Mouse (Mus musculus) T-helper 1 cell (primary cell): ENCODE measurements at regions not wholly inside any gene's neighbourhood (a gene's known extent, or its start where the extent isn't known, plus 50 kb on each side); places are given as distances from the start of the nearest gene placed in this dataset.

Experiments used
- in situ Hi-C: fragments of 300-600 bp; cut with MboI, MseI; formaldehyde crosslinking; loops from one replicate; pipeline ENCODE4 v1.15.1; 2025; ENCODE audit warnings: high pct_unique_total_duplicates

DNA sequence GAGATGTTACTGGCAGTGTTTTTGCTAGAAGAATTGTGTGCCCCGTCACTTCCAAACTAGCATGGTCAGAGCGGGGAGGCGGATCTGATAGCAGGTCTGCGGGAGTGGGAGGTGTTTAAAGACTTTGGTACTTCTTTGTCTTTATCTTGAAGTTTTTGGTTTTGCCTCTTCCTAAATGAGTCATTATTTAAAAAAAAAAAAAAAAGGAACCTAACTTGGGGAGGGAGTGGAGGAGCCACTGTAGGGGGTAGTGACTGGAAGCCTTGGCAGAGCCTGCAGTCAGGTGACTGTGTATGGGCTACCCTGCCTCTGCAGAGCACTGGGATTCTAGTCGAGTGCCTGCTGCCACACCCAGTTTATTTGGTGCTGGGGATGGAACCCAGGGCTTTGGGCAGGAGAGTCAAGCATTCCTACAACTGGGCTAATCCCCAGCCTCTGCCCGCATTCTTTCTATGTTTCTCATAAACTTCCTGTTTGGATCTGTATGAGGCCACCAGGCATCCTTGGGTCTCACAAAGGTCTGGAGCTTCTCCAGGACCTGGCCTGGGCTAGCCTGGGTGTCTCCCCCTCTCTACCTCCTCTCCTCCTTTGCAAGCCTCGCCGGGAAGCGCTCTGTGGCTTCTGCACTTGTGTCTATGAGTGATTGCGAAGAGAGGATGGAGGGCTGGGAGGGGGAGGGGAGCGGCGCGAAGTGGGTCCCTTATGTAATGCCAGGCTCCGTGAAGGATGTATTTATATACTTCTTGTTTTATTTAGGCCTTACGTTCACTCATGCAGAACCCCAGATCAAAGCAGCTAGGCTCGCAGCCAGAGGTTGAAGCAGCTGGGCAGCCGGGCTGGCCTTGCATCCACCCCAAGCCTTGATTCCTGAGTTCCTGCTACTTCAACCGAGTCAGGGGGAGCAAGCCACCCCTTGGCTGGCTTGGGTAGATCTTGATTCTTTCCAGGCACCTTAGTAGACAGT, 143.1 kb upstream of the Mrps10 start:
- in situ Hi-C loops: no loop called here

DNA sequence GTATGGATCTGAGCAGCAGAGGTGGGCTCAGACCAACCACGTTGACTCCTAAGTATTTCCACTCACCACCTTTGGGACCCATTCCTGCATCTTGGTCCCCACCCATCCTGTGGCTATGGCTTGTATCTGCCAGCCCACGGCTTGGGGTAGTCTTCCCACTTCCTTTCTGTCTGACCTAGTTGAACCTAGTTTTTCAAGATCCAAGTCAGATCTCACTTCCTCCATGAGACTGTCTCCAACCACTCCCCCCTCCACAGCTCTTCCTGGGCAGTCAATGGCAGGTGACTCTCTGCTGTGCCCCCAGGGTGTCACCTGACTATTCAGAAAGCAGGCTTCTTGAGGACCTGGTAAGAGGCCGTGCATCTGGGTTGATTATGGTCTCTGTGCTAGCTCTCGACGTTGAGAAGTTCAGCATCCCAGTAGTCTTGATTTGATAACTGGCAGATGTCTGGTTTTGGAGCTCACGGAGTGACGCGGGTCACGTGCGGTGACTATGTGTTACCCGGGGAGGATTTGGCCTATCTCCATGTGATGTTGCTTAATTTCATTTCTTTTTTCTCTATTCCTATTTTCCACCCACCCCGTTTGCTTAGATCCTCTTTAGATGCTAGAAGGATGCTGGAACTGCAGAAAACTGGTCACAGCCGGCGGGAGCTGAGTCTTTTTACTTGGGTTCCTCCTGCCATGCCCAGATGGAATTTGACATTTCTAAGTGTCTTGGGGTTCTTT, 147.5 kb upstream of the Mrps10 start:
- in situ Hi-C loops: no loop called here

DNA sequence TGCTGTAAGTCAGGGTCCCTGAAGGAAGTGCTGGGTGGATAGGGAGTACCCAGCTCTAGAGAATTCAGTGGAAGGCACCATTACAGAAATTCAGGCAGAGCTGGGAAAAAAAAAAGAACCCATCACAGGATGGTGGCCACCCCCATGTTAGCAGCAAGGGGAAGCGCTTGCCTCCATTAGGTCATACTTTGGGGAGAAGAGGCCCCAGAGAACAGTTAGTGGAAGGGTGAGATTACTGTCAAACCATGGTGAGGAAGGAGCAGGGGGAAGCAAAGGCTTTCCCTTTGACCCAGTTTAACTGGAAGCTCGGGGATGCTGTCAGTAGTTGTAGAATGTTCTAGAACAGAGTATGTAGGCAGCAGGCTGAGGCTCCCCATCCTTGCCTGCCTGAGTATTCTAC, 148.8 kb upstream of the Mrps10 start:
- in situ Hi-C loops: no loop called here

DNA sequence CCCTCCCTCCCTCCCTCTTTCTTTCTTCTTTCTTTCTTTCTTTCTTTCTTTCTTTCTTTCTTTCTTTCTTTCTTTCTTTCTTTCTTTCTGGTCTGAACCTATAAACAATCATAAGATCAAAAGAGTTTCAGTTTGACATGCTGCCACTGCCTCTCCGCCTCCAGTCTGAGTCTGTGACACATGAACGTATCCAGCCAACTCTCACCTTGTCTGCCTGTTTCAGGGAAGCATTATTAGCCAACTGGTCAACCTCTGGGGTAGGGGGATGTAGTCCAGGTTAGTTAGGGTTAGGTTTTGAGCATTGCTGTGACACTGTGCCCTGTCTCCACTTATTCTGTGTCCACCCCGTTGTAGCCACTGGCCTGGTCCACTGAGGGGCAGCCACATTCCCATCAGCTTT, 152.2 kb upstream of the Mrps10 start:
- in situ Hi-C loops: no loop called here

DNA sequence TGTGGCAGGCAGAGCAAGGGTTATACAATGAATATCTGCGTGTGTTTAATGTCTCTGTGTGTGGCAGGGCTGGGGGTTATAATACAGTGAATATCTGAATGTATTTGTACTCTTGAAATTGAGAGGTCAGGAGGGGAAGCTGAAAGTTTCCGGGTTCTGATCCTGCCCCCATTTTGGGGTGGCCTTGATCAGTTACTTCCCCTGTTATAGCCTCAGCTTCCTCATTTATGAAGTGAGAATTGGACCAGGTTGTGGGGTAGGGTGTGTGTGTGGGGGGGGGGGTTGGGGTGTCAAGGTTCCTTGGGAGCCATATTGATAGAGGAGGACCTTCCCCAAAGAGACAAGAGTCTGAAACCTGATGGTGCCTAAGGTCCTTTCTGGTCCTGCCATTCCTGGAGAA, 152.8 kb upstream of the Mrps10 start:
- in situ Hi-C loops: no loop called here

DNA sequence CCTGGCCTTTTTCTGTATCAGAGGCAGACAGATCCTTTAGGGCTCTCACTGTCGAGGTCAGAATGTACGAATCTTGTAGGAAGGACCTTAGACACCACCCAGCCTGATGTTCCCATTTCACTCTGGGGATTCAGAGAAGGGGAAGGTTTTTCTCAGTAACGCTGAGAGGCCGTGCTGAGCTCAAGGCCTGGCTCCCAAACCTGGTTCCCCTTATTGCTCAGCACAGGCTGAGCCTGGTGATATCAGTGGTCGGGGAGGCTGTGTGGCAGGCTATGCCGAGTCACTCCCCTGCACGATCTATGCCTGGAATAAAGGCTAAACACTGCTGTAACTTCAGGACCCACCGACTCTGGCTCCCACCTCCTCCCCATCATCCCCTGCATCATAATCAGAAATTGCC, 154.6 kb upstream of the Mrps10 start:
- in situ Hi-C loops: no loop called here

DNA sequence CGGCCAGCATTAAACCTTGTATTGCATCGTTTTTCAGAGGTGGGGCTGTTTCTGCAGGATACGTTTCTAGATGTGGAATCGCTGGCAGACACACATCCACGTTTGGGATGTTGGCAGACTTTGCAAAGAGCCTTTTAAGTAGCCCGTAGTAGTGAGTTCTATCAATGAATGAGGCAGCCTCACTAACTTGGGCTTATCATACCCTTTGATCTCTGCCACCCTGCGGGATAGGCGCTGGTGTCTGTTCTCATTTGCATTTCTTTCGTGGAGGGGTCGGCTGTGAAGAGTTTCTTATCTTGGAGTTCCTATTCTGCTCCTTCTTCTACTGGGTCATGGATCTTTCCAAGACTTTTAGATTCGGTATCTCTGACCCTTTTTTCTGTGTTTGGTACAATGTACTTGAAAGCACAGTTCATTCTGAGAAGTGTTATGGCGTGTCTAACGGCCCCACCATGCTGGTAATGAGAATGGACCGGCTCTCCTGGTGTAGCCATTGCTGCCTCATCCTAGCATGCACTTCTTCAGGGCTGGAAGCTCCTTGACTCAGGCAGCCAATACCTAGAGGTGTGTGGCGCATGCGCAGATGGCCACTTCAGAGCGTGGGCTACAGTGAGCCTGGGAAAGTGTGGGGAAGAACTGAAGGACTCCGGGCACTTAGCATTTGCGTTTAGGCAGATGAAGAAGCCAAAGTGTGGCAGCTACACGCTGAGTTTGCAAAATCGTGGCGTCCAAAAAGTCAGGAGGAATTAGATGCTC, 158.1 kb upstream of the Mrps10 start:
- in situ Hi-C loops: no loop called here

DNA sequence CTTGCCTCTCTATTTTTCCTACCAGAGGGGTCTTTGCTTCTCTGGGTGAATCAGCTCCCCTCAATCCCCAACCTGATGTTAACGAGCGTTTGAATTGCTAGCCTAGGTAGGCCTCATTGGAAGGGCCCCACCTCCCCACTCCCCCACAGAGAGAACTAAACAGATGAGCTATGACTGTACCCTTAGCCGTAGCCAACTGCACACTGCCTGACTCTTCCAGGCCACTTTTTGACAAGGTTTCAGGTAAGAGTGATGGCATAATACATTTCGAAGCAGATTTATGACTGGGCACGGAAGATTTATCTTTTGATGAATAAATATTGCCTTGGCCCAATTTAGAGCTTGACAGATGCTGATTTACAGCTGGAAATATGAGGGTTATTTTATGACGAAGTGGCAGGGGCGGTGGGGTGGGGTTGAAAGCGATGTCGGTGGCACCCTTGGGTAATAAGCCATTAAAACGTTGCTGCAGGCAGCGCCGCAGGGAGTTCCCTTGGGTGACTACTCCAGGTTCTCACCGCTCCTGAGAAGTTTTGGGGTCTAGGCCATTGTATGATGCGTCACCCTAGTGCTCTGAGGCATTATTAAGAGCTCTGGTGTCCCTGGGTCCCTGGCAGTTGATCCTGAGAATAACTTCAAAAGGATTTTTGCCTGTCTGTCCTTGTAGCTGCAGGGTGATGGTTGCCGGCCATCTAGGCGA, 159.7 kb upstream of the Mrps10 start:
- in situ Hi-C loops: no loop called here

DNA sequence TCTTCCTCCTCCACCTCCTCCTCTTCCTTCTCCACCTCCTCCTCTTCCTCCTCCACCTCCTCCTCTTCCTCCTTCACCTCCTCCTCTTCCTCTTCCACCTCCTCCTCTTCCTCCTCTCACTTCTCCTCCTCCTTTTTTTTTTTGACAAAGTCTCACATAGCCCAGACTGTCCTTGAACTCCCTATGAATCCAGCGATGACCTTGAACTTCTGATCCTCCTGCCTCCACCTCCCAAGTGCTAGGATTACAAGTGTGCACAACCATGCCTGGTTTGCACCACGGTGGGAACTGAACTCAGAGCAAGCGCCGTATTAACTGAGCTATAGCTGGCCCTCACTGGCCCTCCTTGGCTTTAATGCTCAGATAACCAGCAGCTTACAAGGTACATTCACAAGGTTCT, 161.2 kb upstream of the Mrps10 start:
- in situ Hi-C loops: no loop called here

DNA sequence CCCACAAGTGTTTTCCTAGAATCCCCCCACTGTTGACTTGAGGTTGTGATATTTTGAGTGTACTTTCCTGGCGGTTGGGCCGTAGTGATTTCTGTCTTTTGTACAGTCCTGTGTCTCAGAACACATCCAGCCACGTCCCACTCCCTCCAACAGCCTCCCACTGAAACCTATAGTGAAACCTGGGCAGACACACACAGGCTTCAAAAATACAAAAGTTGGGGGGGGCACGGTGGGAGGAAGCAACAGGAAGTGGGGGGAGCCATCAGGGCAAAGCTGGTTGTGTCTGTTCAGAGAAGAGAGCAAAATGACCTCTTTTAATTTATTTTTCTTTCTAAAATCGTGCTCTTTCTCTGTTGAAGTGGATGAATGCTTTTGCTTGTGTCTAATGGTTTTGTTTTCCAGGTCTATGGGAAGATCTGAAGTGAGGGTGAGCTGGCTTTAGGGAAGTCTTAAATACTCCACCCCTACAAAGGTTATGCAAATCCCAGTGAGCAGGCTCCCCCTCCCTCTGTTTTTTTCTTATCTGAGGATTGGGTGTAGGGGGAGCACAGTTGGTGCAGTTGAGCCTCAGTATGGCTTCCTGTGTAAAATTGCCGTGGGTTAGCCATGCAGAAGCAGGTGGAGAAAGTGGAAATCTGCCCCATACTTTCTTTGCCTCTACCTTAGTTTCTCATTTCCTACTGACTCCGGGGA, 164.1 kb upstream of the Mrps10 start:
- in situ Hi-C loops: no loop called here

DNA sequence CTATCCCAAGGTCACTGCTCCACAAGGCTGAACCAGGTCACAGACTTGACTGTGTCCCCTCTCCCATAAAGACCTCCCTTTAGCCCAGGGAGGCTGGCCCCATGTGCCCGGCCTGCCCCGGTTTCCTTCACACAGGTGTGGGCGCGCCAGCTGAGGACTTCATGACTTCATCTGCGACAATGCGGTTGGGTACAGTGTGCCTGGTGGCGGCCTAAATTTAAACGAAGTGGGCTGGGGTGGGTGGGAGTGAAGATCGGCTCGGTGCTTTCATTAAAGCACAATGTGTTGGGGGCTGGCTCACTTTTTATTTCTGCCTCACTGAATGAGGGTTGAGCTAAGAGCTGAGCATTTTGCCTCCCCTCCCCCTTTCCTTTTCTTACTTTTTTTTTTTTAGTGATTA, 169.5 kb upstream of the Mrps10 start:
- in situ Hi-C loops: no loop called here

DNA sequence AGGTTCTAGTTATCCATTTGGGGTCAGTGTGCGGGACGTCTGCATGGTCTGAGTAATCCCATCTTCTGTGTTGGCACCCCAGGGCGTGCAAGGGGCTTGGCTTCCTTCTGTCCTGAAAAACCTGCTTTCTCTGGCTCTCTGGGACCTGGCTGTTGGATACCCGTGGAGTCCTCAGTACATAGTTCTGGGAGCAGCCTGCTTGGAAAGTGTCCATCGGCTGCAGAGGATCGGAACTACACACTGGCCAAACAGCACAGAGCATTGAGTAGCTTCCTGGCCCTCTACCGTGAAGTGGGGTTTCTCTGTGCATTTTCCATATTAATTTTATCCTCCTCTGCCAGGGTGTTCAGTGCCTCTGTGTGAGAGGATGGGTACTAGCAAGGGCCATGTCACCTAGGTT, 170.7 kb upstream of the Mrps10 start:
- in situ Hi-C loops: no loop called here

DNA sequence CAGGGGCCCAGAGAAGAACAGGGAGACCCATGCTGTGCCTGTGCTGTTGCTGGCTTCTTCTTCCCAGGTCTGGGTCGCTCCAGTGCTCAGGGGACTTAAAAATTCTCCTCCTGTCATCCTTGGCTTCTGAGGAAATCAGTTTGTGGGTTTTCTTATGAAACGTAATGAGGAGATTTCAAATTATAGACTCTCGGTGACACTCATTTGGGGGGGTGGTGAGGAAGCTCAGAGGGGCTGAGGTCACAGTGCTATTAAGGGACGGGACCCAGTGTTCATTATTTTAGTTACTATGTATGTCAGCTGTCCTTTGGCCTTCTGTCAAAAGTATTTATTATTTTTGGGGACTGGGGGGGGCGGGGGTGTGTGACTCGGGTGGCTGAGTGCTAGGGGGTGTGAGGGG, 171.7 kb upstream of the Mrps10 start:
- in situ Hi-C loops: no loop called here

DNA sequence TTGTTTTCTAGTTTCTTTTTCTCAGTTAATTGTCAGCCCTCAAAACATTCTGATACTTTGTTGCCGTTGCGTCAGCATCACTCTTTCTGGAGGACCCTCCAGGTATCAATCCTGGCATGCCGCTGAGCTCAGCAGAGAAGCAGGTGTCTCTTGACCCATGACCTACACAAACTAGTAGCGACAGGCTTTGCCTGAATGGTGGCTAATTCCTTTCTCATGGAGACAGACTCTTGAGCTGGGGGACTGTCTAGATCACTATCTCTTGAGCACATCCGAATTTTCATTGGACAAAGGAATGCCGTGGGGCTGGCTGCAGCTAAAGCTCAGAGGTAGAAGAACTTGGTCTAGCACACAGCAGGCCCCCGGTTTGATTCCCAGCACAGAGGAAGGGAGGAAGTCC, 172.7 kb upstream of the Mrps10 start:
- in situ Hi-C loops: no loop called here

DNA sequence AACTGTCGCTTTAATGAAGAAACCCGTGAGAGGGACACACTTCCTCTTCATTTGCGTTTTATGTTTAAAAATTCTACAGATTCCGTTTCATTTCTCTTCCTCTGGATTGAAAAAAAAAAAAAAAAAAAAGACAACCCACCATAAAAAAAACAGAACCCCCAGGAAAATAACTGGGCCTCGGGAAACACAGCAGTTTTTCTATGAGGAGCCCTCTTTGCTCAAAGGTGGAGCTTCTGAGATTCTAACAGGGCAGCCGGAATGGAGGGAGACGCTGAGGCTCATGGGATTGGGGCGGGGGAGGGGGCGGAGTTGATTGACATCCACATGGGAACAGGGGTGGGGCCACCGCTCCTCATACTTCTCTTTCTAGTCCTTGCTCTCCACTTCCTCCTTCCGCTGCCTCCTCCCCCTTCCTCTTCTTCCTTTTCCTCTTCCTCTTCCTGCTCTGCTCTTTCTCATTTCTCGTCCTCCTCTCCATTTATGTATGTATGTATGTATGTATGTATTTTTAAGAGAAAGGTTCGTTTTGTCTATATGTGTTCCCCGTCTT, 174.1 kb upstream of the Mrps10 start:
- in situ Hi-C loops: no loop called here

DNA sequence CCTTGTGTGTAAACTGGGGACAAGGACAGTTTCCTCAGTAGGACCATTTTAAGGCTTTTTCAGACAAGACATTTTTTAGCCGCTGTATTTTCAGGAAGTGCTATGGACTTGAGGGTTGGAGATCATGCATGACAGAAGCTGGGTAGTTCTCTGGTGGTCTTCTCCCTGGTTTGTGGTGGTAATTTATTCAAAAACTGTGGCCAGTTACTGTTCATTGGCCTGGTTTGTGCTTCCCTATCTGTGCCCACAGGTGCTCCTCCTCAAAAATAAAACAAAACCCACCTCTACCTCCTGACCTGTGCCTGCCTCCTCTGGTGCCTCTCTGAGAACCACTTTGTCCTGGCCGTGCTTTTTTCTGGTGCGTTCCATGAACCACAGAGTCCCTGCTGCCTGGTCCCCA, 177.3 kb upstream of the Mrps10 start:
- in situ Hi-C loops: no loop called here

DNA sequence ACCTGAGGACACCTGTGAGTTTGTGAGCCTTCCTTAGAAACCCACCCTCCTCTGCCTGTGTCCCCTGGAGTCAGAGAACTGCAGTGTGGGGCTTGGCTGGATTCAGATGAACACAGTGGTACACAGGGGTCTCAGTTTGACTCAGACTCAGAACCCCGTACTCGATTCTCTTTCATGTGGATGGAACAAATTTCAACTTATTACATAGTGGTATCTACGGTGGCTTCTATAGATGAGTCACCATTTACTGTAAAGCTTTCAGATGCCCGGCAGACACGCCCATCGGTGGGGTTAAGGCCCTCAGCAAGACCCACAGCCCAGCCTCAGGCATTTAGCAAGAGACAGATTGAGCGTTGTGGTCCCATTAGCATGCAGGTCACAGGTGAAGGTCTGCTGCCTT, 178.9 kb upstream of the Mrps10 start:
- in situ Hi-C loops: no loop called here

DNA sequence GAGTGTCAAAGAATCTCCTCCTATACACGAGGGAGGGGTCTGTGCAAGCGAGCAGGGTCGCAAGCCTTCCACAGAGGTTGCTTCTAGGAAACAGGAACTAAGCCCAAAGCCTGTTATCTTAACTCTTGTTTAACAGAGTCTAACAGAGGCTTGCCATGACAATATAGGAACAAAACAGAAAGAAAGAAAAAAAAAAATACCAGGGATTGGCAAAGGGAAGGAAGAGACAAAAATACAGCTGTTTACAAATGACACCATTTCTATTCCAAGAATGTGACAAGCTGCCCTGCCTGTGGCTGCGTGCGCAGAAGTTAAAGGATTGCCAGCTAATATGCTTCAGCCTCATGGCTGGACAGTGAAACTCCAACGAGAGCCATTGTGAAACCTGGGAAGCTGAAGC, 173.8 kb upstream of the Ubr2 start:
- in situ Hi-C loops: no loop called here

DNA sequence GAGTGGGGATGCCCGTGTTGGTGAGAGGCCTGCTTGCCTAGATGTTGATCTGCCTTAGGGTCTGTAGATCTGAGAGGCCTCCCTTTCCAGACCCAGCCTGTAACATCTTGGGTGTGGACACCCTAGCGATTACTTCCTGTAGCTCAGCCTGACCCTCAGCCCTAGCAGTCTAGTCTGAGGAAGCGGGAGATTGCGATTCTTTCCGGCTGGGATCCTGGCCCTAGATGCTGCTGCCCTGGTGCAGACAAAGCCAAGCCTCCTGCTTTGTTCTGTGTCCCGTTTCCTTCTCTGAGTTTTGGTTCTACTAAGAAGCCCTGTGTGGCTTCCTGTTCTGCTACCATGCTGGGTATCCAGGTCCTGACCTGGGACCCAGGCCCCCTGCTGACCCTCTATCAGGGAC, 171.8 kb upstream of the Ubr2 start:
- in situ Hi-C loops: no loop called here

DNA sequence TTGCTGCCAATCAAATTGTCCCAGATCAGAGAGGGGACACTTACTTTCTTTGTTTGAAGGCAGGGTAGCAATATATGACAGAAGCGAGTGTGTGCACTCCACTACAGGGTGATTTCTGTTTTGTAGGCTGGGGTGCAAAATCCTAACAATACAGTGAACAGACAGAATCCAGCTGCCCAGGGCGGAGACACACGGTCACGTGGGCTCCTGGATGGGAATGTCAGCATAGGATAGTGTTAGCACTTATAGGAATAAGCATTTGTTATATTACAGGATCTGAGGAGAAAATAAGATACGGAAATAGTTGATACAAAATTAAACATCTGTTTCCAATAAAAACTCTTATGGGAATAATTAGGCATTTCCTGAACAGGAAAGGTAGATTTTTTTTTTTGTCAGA, 169.1 kb upstream of the Ubr2 start:
- in situ Hi-C loops: no loop called here

DNA sequence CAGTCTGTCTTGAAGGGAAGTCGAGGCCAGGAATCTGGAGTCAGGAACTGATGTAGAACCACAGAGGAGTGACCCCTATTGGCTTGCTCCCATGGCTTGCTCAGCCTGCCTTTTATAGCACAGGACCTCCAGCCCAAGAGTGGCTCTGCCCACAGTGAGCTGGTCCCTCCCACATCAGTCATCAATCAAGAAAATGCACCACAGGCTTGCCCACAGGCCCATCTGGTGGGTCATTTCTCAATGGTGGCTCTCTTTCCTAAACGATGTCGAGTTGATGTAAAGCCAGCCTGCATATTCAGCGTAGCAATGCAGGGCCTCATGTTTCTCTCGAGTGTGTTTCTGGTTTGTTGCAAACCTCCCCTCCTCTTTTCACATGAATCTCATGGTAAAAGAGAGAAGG, 168.3 kb upstream of the Ubr2 start:
- in situ Hi-C loops: no loop called here
